Mouse (Mus musculus) forebrain, postnatal 0 days (tissue): ENCODE results near the gene Mad2l2. TPM values are rescaled to one million over a fixed set of nuclear protein-coding genes. Genes with fewer than 3 reads are reported as not detected.
A peak's percentile ranks its signal among the peaks of the same experiment; 100 is the strongest.

ENCODE experiments used
- ATAC-seq: fragments of 200-750 bp; cut with Nextera tagmentation; 2 replicates; pipeline ENCODE4 v1.8.0; 2017; ENCODE audit warnings: mild to moderate bottlenecking, moderate library complexity
- DNase-seq: peaks from one replicate; pipeline ENCODE4 v3.0.0-alpha.2; 2015
- H3K27ac ChIP-seq: fragments of 300-500 bp; sonication (generic); 2 replicates; pipeline ENCODE4 v1.5.1; 2014; ENCODE audit warnings: low read depth, mild to moderate bottlenecking, antibody characterized with exemption, low read length, moderate library complexity, mixed read lengths
- H3K27me3 ChIP-seq: fragments of 300-500 bp; sonication (generic); 2 replicates; pipeline ENCODE4 v1.6.1; 2014; ENCODE audit warnings: mild to moderate bottlenecking, low read length, mixed read lengths; ENCODE audit not compliant: insufficient read depth
- H3K36me3 ChIP-seq: fragments of 300-500 bp; sonication (generic); 2 replicates; pipeline ENCODE4 v1.6.1; 2014; ENCODE audit warnings: mild to moderate bottlenecking, moderate library complexity; ENCODE audit not compliant: insufficient read depth
- H3K4me1 ChIP-seq: fragments of 300-500 bp; sonication (generic); 2 replicates; pipeline ENCODE4 v1.6.1; 2014; ENCODE audit warnings: antibody characterized with exemption; ENCODE audit not compliant: insufficient read depth
- H3K4me2 ChIP-seq: fragments of 300-500 bp; sonication (generic); 2 replicates; pipeline ENCODE4 v1.6.1; 2014; ENCODE audit warnings: low read depth, mild to moderate bottlenecking, moderate library complexity
- H3K4me3 ChIP-seq: fragments of 300-500 bp; sonication (generic); 2 replicates; pipeline ENCODE4 v1.5.1; 2014; ENCODE audit warnings: low read depth, low read length, mixed read lengths
- H3K9ac ChIP-seq: fragments of 300-500 bp; sonication (generic); 2 replicates; pipeline ENCODE4 v1.6.1; 2014; ENCODE audit warnings: mild to moderate bottlenecking
- H3K9me3 ChIP-seq: fragments of 300-500 bp; sonication (generic); 2 replicates; pipeline ENCODE4 v1.6.1; 2016; ENCODE audit warnings: low read length
- CTCF ChIP-seq: sonication (generic); IDR thresholded peaks from 2 replicates; pipeline ENCODE4 v1.5.1; 2016; ENCODE audit warnings: antibody characterized with exemption, control low read depth, low read depth
- WGBS: fragments of 180-500 bp; shearing (Covaris S2); extraction: QIAGEN DNeasy Blood & Tissue Kit; methylation state at CpG from one replicate; pipeline ENCODE4 v1.1.7; 2014; 5-methylcytosine and 5-hydroxymethylcytosine counted together
- polyA plus RNA-seq: library from polyadenylated mRNA; unstranded; fragments of >200 nt; fragmentation: Nextera tagmentation; extraction: Ambion mirVana; gene quantifications from 2 replicates; pipeline ENCODE4 v1.2.1, GENCODE M21; 2015
- total RNA-seq: library from RNA; depleted of rRNA; stranded (reverse); fragments of >200 nt; gene quantifications from 2 replicates; pipeline ENCODE4 v1.2.3, GENCODE M21; 2014

The Mad2l2 gene
- total and polyA plus RNA-seq, 2 experiments from 2014 or later: 45.7 to 104 TPM

GRCm38 (mm10) chr4:148140098-148141011 lies 10.2 kb downstream of the Mad2l2 start:
- no peaks in the 10 kb centered on the region for H3K4me1 ChIP-seq
- under 1% methylated on average over 65 of the region's 65 CpGs for WGBS
- H3K4me3 ChIP-seq: peak overlapping the region; percentile 60
- H3K27ac ChIP-seq: peak overlapping the region; percentile 90
- peak; percentile 64 for TF ChIP-seq CTCF
- H3K4me2 ChIP-seq: peak overlapping the region; percentile 97
- no peaks in the 10 kb centered on the region for H3K27me3 ChIP-seq
- ATAC-seq: peak; percentile 97
- H3K9me3 ChIP-seq: no peaks in the 10 kb centered on the region
- peaks cover 12% of the 10 kb centered on the region for H3K36me3 ChIP-seq
- DNase-seq: peak; percentile 96
- peak overlapping the region; percentile 63 for H3K9ac ChIP-seq

GRCm38 (mm10) chr4:148143721-148144120 lies 13.5 kb downstream of the Mad2l2 start:
- no peak for TF ChIP-seq CTCF
- H3K36me3 ChIP-seq: peaks cover 35% of the 10 kb centered on the region
- no peak for ATAC-seq
- H3K4me2 ChIP-seq: no peak overlapping the region
- H3K4me3 ChIP-seq: no peak overlapping the region
- H3K9ac ChIP-seq: no peak overlapping the region
- no peak overlapping the region for H3K27ac ChIP-seq
- no peaks in the 10 kb centered on the region for H3K27me3 ChIP-seq
- H3K4me1 ChIP-seq: no peaks in the 10 kb centered on the region
- DNase-seq: no peak
- WGBS: 88% methylated on average over 5 of the region's 5 CpGs
- no peaks in the 10 kb centered on the region for H3K9me3 ChIP-seq

DNA sequence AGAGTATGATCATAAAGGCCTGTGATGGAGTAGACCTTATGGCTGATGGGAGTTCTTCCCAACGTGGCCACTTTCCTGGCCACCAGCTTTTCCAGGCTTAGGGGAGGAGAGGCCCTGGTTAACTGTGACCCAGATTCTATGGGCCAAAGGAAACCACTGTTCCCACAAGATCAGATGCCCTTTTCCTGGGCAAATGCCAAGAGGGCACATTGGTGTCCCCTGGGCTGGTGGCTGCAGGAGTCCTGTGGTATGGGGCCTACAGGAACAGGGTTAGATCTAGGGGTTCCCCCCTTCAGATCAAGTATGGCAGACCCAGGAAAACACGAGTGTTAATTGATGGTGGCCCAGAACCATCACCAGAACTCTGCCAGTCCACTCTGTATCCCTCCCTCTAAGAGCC lies 17.5 kb downstream of the Mad2l2 start:
- ATAC-seq: no peak
- TF ChIP-seq CTCF: no peak
- H3K9ac ChIP-seq: no peak overlapping the region
- H3K9me3 ChIP-seq: no peaks in the 10 kb centered on the region
- H3K4me2 ChIP-seq: no peak overlapping the region
- H3K27ac ChIP-seq: no peak overlapping the region
- H3K27me3 ChIP-seq: no peaks in the 10 kb centered on the region
- DNase-seq: no peak
- WGBS: 82% methylated on average over 2 of the region's 2 CpGs
- peaks cover 37% of the 10 kb centered on the region for H3K36me3 ChIP-seq
- H3K4me3 ChIP-seq: no peak overlapping the region
- no peaks in the 10 kb centered on the region for H3K4me1 ChIP-seq

- no peak for DNase-seq
- no peak overlapping the region for H3K9ac ChIP-seq
- H3K4me3 ChIP-seq: no peak overlapping the region
- no peak overlapping the region for H3K27ac ChIP-seq
- no peaks in the 10 kb centered on the region for H3K4me1 ChIP-seq
- H3K4me2 ChIP-seq: no peak overlapping the region
- 81% methylated on average over 12 of the region's 12 CpGs for WGBS
- H3K9me3 ChIP-seq: no peaks in the 10 kb centered on the region
- no peak for ATAC-seq
- H3K36me3 ChIP-seq: peaks cover 51% of the 10 kb centered on the region
- no peaks in the 10 kb centered on the region for H3K27me3 ChIP-seq
- no peak for TF ChIP-seq CTCF
Observed at GRCm38 (mm10) chr4:148149540-148149939, 19.4 kb downstream of the Mad2l2 start.

- H3K36me3 ChIP-seq: peaks cover 46% of the 10 kb centered on the region
- 66% methylated on average over 7 of the region's 7 CpGs for WGBS
- no peaks in the 10 kb centered on the region for H3K9me3 ChIP-seq
- no peak overlapping the region for H3K27ac ChIP-seq
- H3K27me3 ChIP-seq: no peaks in the 10 kb centered on the region
- H3K9ac ChIP-seq: no peak overlapping the region
- H3K4me2 ChIP-seq: no peak overlapping the region
- H3K4me3 ChIP-seq: no peak overlapping the region
- ATAC-seq: no peak
- TF ChIP-seq CTCF: no peak
- H3K4me1 ChIP-seq: no peaks in the 10 kb centered on the region
- DNase-seq: no peak
Observed at GRCm38 (mm10) chr4:148150242-148150641, 20.1 kb downstream of the Mad2l2 start.

- ATAC-seq (no peak), DNase-seq (no peak)
- Histone ChIP-seq H3K36me3 (peaks cover 46% of the 10 kb centered on the region), H3K27me3 (no peaks in the 10 kb centered on the region), H3K4me3 (peak overlapping the region; percentile 54), H3K27ac (no peak overlapping the region), H3K4me2 (peak overlapping the region; percentile 99), H3K9ac (peak overlapping the region; percentile 73; the same call in 1 of the 2 replicates), H3K4me1 (no peaks in the 10 kb centered on the region), H3K9me3 (no peaks in the 10 kb centered on the region)
- WGBS: 34% methylated on average over 3 of the region's 3 CpGs
- TF ChIP-seq CTCF: no peak
Observed at GRCm38 (mm10) chr4:148150953-148151266, 20.7 kb downstream of the Mad2l2 start.
